In the genomic region with DNA sequence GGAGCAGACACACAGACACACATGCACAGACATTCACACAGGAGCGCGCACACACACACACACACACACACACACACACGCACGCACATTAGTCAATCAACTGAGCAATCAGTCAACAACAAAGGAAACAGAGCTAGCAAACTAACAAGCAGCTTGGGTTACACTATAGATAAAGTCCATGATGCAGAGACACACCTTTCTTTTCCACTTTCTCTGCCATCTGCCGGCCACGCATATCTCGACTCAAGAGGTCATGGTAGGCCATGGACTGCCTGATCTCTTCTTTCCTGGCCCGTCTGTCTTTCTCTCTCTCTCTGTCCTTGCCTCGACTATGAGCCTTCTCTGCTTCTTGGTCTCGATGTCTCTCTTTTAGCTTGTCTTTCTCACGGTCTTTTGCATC, we compare ENCODE assay signal across 27 mouse cellular contexts. TPM values are rescaled to one million over a fixed set of nuclear protein-coding genes. Genes with fewer than 3 reads are reported as not detected.
A peak's percentile ranks its signal among the peaks of the same experiment; 100 is the strongest.
DNase-seq lines count a peak whose midpoint lies in the region; ATAC-seq and TF ChIP-seq lines count a peak whose summit lies in the region.
"Had no signal": no experiment of that assay in that cellular context is flagged by ENCODE, and none has a peak within 500 bp of the region (broad histone marks: within the 10 kb centered on the region; RNA-seq: fewer than 3 reads in every experiment).

No protein-coding gene starts in this region.

- H3K27me3 ChIP-seq in heart, adult 2 months (ENCODE audit: control insufficient read depth, insufficient read depth, low read length) = no peaks in the 10 kb centered on the region
- no peaks in the 10 kb centered on the region for H3K27me3 ChIP-seq in liver, embryonic 14.5 days (ENCODE audit: control insufficient read depth, insufficient read depth, low read length)
- H3K27me3 ChIP-seq: embryonic facial prominence, embryonic 13.5 days; hindbrain, embryonic 13.5 days had no signal

- no peak overlapping the region for H3K27ac ChIP-seq in heart, adult 2 months
- H3K27ac ChIP-seq in liver, embryonic 14.5 days = no peak overlapping the region
- H3K27ac ChIP-seq: embryonic facial prominence, embryonic 13.5 days; forebrain, embryonic 10.5 days; gastrocnemius, adult 2 months; heart, embryonic 15.5 days; hindbrain, embryonic 13.5 days; hindbrain, postnatal 0 days had no signal

- no peak for TF ChIP-seq POLR2A in heart, adult 2 months (IDR thresholded peaks at IDR 0.05; ENCODE audit: insufficient read depth, low read depth, low read length)

- intact Hi-C loops in heart, adult 2 months (cut with DNase I) = no loop called here

- ATAC-seq in erythroblast, adult 5-6 weeks (replicated peaks; ENCODE audit: low FRiP score, poor library complexity, severe bottlenecking) = 0 out of 2 replicates have a peak, but pooled peaks have one; percentile 37
- ATAC-seq in liver, embryonic 14.5 days (ENCODE audit: insufficient read depth) = peak; percentile 74
- ATAC-seq in megakaryocyte-erythroid progenitor cell, adult 5-6 weeks (replicated peaks; ENCODE audit: low FRiP score, low TSS enrichment, poor library complexity, severe bottlenecking) = peak; percentile 94
- ATAC-seq: forebrain, embryonic 14.5 days; hindbrain, postnatal 0 days had no signal

- no peaks in the 10 kb centered on the region for H3K79me2 ChIP-seq in heart, adult 2 months (replicated peaks; ENCODE audit: control insufficient read depth, insufficient read depth, low read length)

- no peak overlapping the region for H3K4me2 ChIP-seq in liver, embryonic 14.5 days (ENCODE audit: low read depth)
- H3K4me2 ChIP-seq: embryonic facial prominence, embryonic 13.5 days; heart, embryonic 11.5 days; heart, embryonic 15.5 days; hindbrain, embryonic 13.5 days had no signal

- TF ChIP-seq CTCF in heart, adult 2 months (IDR thresholded peaks at IDR 0.05) = no peak
- no peak for TF ChIP-seq CTCF in liver, embryonic 14.5 days (IDR thresholded peaks at IDR 0.05; ENCODE audit: low read depth)

- H3K9me3 ChIP-seq in liver, embryonic 14.5 days (ENCODE audit: control insufficient read depth, low read length) = no peaks in the 10 kb centered on the region
- H3K9me3 ChIP-seq: embryonic facial prominence, embryonic 13.5 days; forebrain, embryonic 10.5 days; heart, embryonic 15.5 days; hindbrain, embryonic 13.5 days had no signal

- DNase-seq in heart, adult 11 months = peak; percentile 37
- no peak for DNase-seq in heart, adult 2 months
- DNase-seq in liver, embryonic 14.5 days (ENCODE audit: low read depth in 3 of 3, low spot score in 3 of 3) = no peak
- no peak for DNase-seq in layer of hippocampus, adult 9-10 months (ENCODE audit: low spot score)
- DNase-seq in adrenal gland, postnatal 10 days = no peak
- DNase-seq: adrenal gland, adult 8-10 months; cerebellum, adult 11-12 months; cerebellum, adult 9-10 months; cerebellum, postnatal 36 days; gastrocnemius, adult 2 months; gastrocnemius, postnatal 36 days; heart, adult 18-20 months; heart, postnatal 14 days had no signal

- no peak overlapping the region for H3K9ac ChIP-seq in heart, adult 2 months (ENCODE audit: low read depth, low read length)
- H3K9ac ChIP-seq in liver, embryonic 14.5 days (replicated peaks) = no peak overlapping the region
- H3K9ac ChIP-seq: embryonic facial prominence, embryonic 13.5 days; heart, embryonic 15.5 days; hindbrain, embryonic 13.5 days had no signal

- no peaks in the 10 kb centered on the region for H3K36me3 ChIP-seq in heart, adult 2 months (ENCODE audit: control insufficient read depth, insufficient read depth, low read length)
- no peaks in the 10 kb centered on the region for H3K36me3 ChIP-seq in liver, embryonic 14.5 days (replicated peaks; ENCODE audit: control insufficient read depth, insufficient read depth, low read depth)
- H3K36me3 ChIP-seq: heart, embryonic 15.5 days had no signal

- no peaks in the 10 kb centered on the region for H3K4me1 ChIP-seq in heart, adult 2 months (ENCODE audit: control insufficient read depth, insufficient read depth, low read length)
- H3K4me1 ChIP-seq in liver, embryonic 14.5 days (replicated peaks; ENCODE audit: control insufficient read depth in 2 of 2, insufficient read depth in 2 of 2, low read length in 1 of 2) = peaks cover 0 to 12% of the 10 kb centered on the region in 2 experiments; a peak in 2 of 4 replicates
- H3K4me1 ChIP-seq: embryonic facial prominence, embryonic 13.5 days; forebrain, embryonic 10.5 days; heart, embryonic 15.5 days; hindbrain, embryonic 13.5 days had no signal

- no peak for TF ChIP-seq EP300 in heart, adult 2 months (IDR thresholded peaks at IDR 0.05; ENCODE audit: insufficient read depth, low read depth, low read length)
- 0 out of 2 replicates have a peak, but pooled peaks have one; percentile 12 for TF ChIP-seq EP300 in liver, embryonic 14.5 days (IDR thresholded peaks at IDR 0.05; ENCODE audit: low read depth)

- H3K4me3 ChIP-seq in heart, adult 2 months = no peak overlapping the region
- H3K4me3 ChIP-seq in liver, embryonic 14.5 days (ENCODE audit: insufficient read depth in 1 of 2, low read depth in 2 of 2, low read length in 2 of 2) = no peak overlapping the region
- H3K4me3 ChIP-seq: embryonic facial prominence, embryonic 13.5 days; forebrain, embryonic 10.5 days; gastrocnemius, adult 2 months; heart, embryonic 15.5 days; hindbrain, embryonic 13.5 days had no signal

- WGBS in heart, adult 2 months = 85% methylated on average over 11 of the region's 11 CpGs
- WGBS in liver, embryonic 14.5 days (ENCODE audit: insufficient replicate concordance) = 53% methylated on average over 11 of the region's 11 CpGs

RNA-seq across cellular contexts. Expression of gene Wdr60, which starts 7.2 kb away (rescaled TPM):
- total RNA-seq in heart, adult 2 months (2021) = 1 to 10 TPM; 2.3 to 2.4 TPM
- 1.8 and 2.4 TPM in 2 replicates for polyA plus RNA-seq in heart, adult 2 months (2012; rRNA removed)
- total RNA-seq in erythroblast, adult 5-6 weeks (2015; ENCODE audit: low replicate concordance) = 4.6 and 6.5 TPM in 2 replicates
- 1.6 and 3.5 TPM in 2 replicates for total RNA-seq in erythroblast, adult 5-6 weeks (2017; ENCODE audit: low replicate concordance)
- polyA plus RNA-seq in liver, embryonic 14.5 days (2012; rRNA removed) = 1.9 and 2.2 TPM in 2 replicates
- polyA plus RNA-seq in liver, embryonic 14.5 days (2014; fragmentation: Nextera tagmentation; extraction: Ambion mirVana) = 2.1 and 2.3 TPM in 2 replicates
- total RNA-seq in megakaryocyte-erythroid progenitor cell, adult 5-6 weeks (2014; fragmentation: Nextera tagmentation) = 35.1 and 35.7 TPM in 2 replicates
- 33.8 and 38.9 TPM in 2 replicates for total RNA-seq in megakaryocyte-erythroid progenitor cell, adult 5-6 weeks (2017)
- total RNA-seq in adrenal gland, postnatal 10 days (2021) = 10 to 100 TPM; 11.8 to 12.1 TPM

RNA-seq across cellular contexts. Expression of gene Gm11027, which starts 19.6 kb away (rescaled TPM):
- not detected for total RNA-seq in heart, adult 2 months (2021)
- not detected in 2 replicates for polyA plus RNA-seq in heart, adult 2 months (2012; rRNA removed)
- total RNA-seq in erythroblast, adult 5-6 weeks (2015; ENCODE audit: low replicate concordance) = not detected in 2 replicates
- not detected in 2 replicates for total RNA-seq in erythroblast, adult 5-6 weeks (2017; ENCODE audit: low replicate concordance)
- not detected in 2 replicates for polyA plus RNA-seq in liver, embryonic 14.5 days (2012; rRNA removed)
- not detected in 2 replicates for polyA plus RNA-seq in liver, embryonic 14.5 days (2014; fragmentation: Nextera tagmentation; extraction: Ambion mirVana)
- not detected in 2 replicates for total RNA-seq in megakaryocyte-erythroid progenitor cell, adult 5-6 weeks (2014; fragmentation: Nextera tagmentation)
- not detected in 2 replicates for total RNA-seq in megakaryocyte-erythroid progenitor cell, adult 5-6 weeks (2017)
- total RNA-seq in adrenal gland, postnatal 10 days (2021) = not detected
- total RNA-seq: adrenal gland, adult 8-10 months; adrenal gland, postnatal 4 days; ES-E14; gastrocnemius, adult 2 months; gastrocnemius, postnatal 36 days; heart, adult 18-20 months; heart, postnatal 14 days; hematopoietic stem cell, adult 5-6 weeks; hindbrain, postnatal 0 days had no signal
- polyA plus RNA-seq: brain, embryonic 14.5 days; C2C12; embryonic facial prominence, embryonic 13.5 days; forebrain, embryonic 10.5 days; forebrain, embryonic 14.5 days; heart, embryonic 11.5 days; heart, embryonic 15.5 days; hindbrain, embryonic 13.5 days; hindbrain, postnatal 0 days had no signal

RNA-seq across cellular contexts. Expression of gene Esyt2, which starts 25.4 kb away (rescaled TPM):
- total RNA-seq in heart, adult 2 months (2021) = 10 to 100 TPM; 24.6 to 27.8 TPM
- polyA plus RNA-seq in heart, adult 2 months (2012; rRNA removed) = 7.5 and 11.3 TPM in 2 replicates
- total RNA-seq in erythroblast, adult 5-6 weeks (2015; ENCODE audit: low replicate concordance) = 27.3 and 28.6 TPM in 2 replicates
- total RNA-seq in erythroblast, adult 5-6 weeks (2017; ENCODE audit: low replicate concordance) = 41.3 and 45.6 TPM in 2 replicates
- polyA plus RNA-seq in liver, embryonic 14.5 days (2012; rRNA removed) = 4.7 and 6.3 TPM in 2 replicates
- 10.4 and 12.7 TPM in 2 replicates for polyA plus RNA-seq in liver, embryonic 14.5 days (2014; fragmentation: Nextera tagmentation; extraction: Ambion mirVana)
- 59.9 and 75.9 TPM in 2 replicates for total RNA-seq in megakaryocyte-erythroid progenitor cell, adult 5-6 weeks (2014; fragmentation: Nextera tagmentation)
- total RNA-seq in megakaryocyte-erythroid progenitor cell, adult 5-6 weeks (2017) = 63.8 and 90.7 TPM in 2 replicates
- total RNA-seq in adrenal gland, postnatal 10 days (2021) = 10 to 100 TPM; 42.2 to 46.8 TPM

Comparison
In these comparisons a context has a peak if more than half of its experiments do, and no peak if none do; other contexts are left out.
1. ATAC-seq: peak in every context shown above with its lines; median percentile 94 in megakaryocyte-erythroid progenitor cell, adult 5-6 weeks; 74 in liver, embryonic 14.5 days; 37 in erythroblast, adult 5-6 weeks.